Mouse (Mus musculus) layer of hippocampus, adult 11-12 months (tissue): ENCODE results near the gene Grn.

Source experiments
- DNase-seq: peaks from one replicate; pipeline ENCODE4 v3.0.0; 2022; ENCODE audit warnings: low spot score

Gene Grn

GRCm38 (mm10) chr11:102424666-102425065 lies 5.4 kb upstream of the Grn start:
- no peak for DNase-seq

- no peak for DNase-seq
Observed at GRCm38 (mm10) chr11:102425555-102426316, 4.4 kb upstream of the Grn start.

DNA sequence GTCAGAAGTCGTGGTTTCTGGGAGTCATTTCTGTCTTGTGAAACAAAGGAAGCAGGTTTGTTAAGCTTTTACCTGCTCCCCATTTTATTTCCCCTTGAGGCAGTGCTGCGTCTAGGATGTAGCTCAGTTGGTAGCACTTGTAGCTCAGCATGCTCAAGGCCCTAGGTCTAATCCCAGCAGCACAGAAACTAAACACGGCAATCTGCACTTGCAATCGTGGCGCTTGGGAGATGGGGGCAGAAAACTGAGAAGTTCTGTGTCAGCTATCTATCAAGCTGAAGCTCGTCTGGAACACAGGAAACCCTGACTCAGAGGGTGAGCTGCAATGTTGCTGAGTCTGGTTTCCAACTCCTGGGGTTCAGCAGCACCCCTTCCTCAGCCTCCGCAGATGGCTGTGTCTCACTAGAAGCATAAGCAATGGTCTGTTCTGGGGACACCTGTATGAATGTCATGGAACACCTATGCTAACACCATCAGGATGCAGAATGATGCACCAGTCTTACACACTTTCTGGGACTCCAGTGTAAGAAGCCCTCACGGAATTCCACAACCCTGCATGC lies 1.1 kb upstream of the Grn start:
- no peak for DNase-seq

DNA sequence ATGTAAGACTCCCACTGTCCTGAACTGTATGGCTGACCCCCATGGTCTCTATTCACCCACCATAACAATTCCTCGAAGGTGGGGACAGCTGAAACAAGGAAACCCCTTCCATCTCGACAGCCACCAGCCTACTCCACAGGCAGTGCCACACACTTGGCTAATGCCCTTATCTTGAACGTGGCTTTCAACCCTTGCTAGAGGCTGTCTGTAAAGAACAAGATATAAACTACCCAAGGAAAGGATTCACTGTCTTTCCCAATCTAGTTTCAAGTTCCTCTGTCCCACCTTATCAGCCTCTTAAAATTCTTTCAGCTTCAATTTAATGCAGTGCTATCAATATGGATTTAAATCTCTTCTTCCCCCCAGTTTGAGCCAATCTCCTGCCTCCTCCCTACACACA lies 564 bp upstream of the Grn start:
- no peak for DNase-seq

DNA sequence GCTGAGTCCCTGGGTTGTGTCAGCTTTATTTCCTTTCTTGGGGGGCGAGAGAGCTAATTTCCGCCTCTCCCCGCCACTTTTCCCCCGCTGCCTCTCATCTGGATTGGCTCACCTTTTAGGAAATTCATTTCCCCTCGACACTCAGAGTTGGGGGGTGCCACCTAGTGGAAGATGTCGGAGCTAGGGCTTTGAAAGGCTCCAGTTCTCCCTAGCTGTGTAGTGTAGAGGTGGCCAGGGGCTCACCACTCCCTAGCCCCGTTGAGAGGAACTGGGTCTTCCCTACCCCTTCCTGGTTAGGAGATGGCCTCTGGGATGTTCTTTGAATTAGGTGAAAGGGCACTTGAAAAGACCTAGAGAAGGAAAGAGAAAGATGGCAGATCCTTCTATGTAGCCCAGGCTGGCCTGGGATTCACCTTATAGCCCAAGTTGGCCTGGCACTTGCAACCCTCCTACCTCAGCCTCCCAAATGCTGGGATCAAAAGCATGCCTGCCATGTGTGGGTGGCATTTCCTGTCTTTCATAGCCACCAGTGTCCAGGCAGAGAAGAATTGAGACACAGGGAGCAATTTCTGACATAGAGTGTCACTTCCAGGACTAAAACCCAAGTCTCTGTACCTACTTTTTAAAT lies 1.0 kb downstream of the Grn start:
- DNase-seq: peak; percentile 87

DNA sequence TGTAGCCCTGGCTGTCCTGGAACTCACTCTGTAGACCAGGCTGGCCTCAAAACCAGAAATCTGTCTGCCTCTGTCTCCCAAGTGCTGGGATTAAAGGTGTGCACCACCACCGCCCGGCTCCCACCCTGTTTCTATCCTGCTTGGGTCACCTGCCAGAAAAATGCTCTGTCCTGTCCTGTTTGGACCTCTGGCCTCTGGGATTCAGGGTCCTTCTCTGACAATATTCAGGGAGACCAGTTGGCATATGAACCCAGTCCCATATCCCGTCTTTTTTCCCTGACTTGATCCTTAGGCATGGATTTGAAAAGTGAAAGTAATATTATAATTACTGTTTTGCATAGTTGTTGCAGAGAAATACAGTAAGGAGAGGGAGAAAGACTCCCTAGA lies 1.6 kb downstream of the Grn start:
- no peak for DNase-seq

DNA sequence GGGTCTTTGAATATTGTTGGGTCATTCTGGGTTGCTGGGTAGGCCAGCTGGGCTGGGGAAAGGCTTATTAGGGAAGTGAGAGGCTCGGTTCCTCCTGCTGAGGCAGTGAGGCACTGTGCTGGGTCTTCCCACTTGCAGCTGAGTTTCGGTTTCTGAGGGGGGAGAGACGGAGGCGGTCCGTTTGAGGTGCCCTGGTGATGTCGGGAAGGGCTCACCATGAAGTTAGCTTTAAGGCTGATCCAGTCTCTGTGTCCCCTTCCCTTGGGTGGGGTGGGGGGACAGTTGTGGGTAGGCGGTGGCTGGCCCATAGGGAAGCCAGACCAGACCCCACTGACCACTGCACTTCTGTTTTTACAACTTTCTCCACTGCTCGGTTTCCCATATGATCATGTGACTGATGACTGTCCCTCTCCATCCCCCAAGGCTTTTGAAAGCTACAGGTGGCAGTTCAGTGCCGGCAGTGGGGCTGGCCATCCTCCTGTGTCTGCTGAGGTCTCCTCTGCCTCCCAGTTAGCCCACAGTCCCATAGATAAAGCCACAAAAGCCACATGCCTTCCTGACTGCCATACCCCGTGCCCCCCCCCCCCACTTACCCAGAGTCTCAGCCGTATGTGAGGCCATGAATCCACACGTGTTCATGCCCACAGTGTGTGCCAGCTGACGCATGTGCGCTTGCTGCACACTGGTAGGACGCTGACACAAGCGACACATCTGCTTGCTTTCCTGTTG lies 2.2 kb downstream of the Grn start:
- DNase-seq: peak; percentile 46

- peak; percentile 37 for DNase-seq
Observed at GRCm38 (mm10) chr11:102432896-102433295, 2.8 kb downstream of the Grn start.

DNA sequence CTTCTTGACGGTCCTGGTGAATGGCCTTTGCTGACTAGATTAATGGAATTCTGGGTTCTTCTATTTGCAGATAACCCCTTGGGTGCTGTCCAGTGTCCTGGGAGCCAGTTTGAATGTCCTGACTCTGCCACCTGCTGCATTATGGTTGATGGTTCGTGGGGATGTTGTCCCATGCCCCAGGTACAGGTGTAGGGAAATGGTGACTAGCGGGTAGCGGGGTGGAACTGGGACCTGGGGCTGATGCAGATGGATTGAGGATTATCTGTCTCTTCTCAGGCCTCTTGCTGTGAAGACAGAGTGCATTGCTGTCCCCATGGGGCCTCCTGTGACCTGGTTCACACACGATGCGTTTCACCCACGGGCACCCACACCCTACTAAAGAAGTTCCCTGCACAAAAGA lies 3.8 kb downstream of the Grn start:
- DNase-seq: no peak

GRCm38 (mm10) chr11:102434406-102434805 lies 4.3 kb downstream of the Grn start:
- peak; percentile 90 for DNase-seq

DNA sequence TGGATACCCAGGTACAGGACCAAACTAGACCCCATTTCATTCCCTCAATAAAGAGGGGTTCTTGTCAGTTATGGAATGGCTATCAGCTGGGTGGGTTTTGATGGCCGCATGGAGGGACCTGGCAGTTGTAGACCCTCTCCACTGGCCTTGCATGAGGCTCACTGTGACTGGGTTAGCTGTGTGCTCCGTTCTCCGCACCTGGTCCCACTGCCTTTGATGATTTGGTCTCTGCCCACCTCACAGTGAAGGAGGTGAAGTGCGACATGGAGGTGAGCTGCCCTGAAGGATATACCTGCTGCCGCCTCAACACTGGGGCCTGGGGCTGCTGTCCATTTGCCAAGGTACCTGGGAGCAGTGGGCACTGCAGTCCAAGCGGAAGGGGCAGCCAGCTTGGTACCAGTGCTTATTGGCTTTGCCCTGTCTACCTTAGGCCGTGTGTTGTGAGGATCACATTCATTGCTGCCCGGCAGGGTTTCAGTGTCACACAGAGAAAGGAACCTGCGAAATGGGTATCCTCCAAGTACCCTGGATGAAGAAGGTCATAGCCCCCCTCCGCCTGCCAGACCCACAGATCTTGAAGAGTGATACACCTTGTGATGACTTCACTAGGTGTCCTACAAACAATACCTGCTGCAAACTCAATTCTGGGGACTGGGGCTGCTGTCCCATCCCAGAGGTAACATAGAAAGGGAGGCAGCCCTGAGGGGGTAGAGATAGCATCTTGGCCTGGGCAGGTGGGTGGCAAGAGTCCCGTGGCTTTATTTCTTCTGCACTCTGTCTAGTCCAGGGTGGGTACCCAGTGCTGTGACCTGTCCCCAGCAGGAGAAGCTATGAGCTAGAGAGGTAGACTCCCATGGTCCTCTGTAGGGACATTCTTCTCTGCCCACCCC lies 4.9 kb downstream of the Grn start:
- no peak for DNase-seq

GRCm38 (mm10) chr11:102435754-102436470 lies 5.8 kb downstream of the Grn start:
- DNase-seq: peak; percentile 36

DNA sequence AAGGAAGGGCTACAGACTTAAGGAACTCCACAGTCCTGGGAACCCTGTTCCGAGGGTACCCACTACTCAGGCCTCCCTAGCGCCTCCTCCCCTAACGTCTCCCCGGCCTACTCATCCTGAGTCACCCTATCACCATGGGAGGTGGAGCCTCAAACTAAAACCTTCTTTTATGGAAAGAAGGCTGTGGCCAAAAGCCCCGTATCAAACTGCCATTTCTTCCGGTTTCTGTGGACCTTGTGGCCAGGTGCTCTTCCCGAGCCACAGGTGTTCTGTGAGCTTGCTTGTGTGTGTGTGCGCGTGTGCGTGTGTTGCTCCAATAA lies 6.3 kb downstream of the Grn start:
- no peak for DNase-seq

DNA sequence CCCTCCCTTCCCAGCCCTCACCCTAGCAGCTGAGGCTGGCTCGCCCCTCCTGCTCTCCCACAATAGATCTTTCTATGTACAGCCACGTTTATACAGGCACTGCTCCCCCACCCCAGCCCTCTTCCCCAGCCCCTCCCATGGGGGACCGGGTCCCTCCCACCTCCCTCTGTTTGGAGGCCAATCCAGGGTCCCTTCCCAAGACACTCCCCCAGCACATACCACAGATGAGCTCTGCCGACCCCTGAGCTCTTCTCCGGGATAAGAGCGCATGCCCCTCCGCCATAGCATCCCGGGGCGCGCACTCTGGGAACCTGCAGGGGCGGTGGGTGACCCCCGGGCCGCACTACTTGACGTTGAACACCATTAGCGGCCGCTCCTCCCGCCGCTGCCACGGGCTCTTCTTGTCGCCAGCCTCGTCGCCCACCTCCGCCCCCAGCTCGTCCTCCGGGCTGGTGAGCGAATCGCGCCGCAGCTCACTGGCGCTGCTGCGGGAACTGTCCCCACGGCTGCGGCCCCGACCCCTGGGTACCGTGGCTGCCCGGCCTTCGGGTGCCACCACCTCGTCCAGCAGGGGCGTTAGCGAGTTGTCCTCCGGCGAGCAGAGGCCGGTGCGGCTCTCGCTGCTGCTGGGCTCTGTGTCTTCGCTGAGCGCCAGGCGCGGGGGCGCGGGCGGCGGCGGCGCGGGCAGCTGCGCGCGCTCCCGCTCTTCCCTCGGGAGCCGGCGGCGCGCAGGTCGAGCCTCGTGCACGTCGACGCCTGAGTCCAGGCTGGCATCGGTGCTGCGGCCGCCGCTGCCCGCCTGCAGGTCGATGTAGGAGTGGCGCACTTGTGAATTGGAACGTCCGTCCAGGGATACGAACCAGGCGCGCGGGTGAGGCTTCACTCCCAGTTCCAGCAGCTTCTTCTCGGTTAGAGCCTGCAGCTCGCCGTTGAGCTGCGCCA lies 7.3 kb downstream of the Grn start:
- peak; percentile 70 for DNase-seq

GRCm38 (mm10) chr11:102438212-102439092 lies 8.3 kb downstream of the Grn start:
- peak; percentile 85 for DNase-seq

- DNase-seq: peak; percentile 38
Observed at GRCm38 (mm10) chr11:102439093-102440082, 9.3 kb downstream of the Grn start.

GRCm38 (mm10) chr11:102440255-102440654 lies 10.1 kb downstream of the Grn start:
- DNase-seq: no peak

GRCm38 (mm10) chr11:102441434-102441833 lies 11.3 kb downstream of the Grn start:
- DNase-seq: no peak
